Mouse (Mus musculus) adipocyte (in vitro differentiated cells): ENCODE measurements at regions not wholly inside any gene's neighbourhood (a gene's known extent, or its start where the extent isn't known, plus 50 kb on each side); places are given as distances from the start of the nearest gene placed in this dataset.
"Not testable (repeated sequence)": the region's sequence is repeated elsewhere in the genome, so short reads cannot be mapped to it uniquely, and the experiment has no call there.

Experiments
- DNase-seq: peaks from one replicate; pipeline ENCODE4 v3.0.0-alpha.2; 2016; ENCODE audit warnings: low spot score

GRCm38 (mm10) chr3:60804711-60805293, 197.8 kb upstream of the P2ry1 start:
- DNase-seq: no peak

DNA sequence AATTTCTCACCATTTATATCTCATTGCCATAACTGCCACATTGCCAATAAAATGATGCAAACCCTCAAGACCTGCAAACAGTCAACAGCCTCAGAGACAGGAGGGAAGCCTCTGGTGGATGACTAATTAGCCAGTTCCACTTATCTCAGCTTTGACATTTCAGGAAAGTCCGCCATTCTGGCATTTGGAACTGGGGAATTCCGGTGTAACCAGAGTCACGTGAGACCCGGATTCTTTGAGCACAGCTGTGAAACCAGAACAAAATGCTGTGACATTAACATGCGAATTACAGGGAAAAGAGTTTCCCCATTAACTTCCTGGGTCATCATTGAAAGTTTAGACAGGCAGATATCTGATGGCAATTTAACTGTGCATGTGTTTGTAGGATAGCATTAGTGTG, 190.7 kb upstream of the P2ry1 start:
- no peak for DNase-seq

- no peak for DNase-seq
These were observed 189.1 kb upstream of the P2ry1 start for GRCm38 (mm10) chr3:60813485-60813884.

DNA sequence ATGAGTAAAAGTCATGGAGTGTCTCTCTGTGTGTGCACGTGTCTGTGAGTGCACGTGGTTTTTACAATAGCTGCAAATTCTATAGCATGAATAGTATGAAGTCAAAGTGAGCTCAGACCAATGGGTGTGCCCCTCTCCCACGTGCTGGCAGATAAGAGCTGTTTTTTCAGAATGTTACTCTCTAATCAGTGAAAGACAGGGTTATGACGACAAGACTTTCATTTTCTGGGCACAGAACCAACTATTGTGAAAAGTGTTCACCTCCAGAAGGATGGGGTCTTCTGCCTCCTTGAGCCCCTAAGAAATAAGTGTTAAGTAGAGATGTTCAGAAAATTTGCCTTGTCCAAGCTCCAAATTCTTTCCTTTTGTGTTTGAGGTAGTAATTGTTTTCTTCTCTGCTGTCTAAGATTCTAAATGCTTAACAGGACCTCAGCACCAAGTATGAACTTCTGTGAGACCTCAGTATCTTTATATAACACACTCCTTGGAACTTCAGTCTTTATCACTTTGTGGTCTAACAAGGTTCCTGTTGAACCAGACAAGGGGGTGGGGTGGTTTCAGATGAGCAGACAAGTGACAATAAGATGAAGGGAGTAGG, 182.8 kb upstream of the P2ry1 start:
- no peak for DNase-seq

- no peak for DNase-seq
These were observed 181.1 kb upstream of the P2ry1 start for GRCm38 (mm10) chr3:60821463-60821862.

DNA sequence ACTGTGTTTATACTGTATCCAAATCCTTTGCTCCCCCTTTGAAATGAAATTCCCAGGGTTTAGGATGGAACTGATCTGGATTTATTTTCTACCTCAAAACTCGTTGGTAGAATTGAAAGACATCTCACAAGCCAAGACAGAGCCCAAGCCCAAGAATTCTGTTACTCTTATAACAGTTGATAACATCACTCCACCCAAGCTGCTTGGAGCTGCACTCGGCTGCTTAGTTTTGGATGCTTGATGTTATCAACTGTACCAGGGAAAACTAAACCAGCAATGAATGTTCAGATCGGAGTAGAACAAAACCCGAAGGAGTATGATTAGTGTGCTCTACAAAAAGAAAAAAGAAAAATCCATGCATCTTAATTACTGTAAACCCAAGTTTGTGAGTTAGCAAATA, 175.8 kb upstream of the P2ry1 start:
- no peak for DNase-seq

GRCm38 (mm10) chr3:60832385-60832784, 170.2 kb upstream of the P2ry1 start:
- no peak for DNase-seq

DNA sequence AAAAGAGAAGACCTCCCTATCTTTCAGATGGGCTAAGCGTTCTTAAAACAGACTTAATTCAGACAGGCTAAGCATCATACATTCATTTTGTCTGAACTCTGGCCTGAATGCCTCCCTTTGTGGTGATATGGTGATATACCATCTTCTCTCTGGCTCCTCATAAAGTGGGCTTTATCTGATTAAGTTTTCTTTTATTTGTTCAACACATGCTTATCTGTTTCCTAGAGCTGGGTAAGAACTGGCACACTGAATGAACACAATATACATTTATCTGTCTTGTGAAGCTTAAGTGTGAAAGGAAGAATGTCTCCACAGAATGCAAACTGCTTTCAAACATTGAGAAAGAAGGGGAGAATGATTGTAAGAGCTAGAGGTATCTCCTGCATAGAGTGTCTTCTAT, 160.7 kb upstream of the P2ry1 start:
- DNase-seq: no peak

DNA sequence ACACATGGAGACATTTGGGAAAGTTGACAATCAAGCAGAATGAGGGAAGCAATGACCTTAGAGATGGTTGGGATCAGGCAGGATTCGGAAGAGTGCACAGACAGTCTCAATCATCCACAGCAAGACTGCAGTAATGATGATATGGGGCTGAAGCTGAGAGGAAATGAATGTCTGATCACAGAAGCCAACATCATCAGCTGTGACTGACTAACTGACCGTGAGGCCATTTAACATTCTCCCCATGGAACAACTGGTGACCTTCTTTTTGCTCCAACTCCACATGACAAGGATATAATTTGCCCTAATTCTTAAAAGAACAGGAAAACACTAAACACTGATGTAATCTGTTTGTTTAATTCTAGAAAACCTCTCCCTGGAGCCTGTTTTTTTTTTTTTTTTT, 157.3 kb upstream of the P2ry1 start:
- DNase-seq: no peak

GRCm38 (mm10) chr3:60848437-60848836, 154.2 kb upstream of the P2ry1 start:
- DNase-seq: no peak

GRCm38 (mm10) chr3:60853773-60854172, 148.8 kb upstream of the P2ry1 start:
- no peak for DNase-seq

- no peak for DNase-seq
These were observed 146.9 kb upstream of the P2ry1 start for GRCm38 (mm10) chr3:60855734-60856133.

DNA sequence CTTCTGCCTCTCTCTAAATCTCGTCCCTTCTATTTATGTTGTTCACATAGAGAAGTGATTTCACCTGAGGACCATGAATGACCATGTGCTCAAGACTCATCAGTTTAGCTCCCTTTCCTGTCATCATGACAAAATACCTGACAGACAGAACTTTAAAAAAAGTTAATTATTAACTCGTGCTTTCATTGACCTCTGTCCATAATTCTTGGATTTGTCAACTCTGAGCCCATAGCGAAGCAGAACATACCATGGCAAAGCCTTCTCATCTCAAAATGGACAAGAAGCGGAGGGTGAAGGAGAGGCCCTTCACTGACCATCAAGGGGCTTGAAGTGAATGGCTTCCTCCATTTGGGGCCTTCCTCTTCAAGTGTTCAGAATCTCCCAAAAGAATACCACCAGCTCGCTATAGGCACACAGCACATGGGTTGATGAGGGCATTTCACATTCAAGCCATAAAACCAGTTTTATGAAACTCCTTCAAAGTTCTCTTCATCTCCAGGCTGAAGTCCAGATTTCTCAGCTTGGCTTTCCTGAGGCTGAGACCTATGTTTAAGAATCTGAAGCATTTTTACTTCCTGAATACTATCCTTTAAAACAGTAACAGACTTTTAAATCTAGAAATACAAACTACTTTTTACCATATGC, 144.0 kb upstream of the P2ry1 start:
- no peak for DNase-seq

- DNase-seq: no peak
These were observed 143.5 kb upstream of the P2ry1 start for GRCm38 (mm10) chr3:60859119-60859515.

DNA sequence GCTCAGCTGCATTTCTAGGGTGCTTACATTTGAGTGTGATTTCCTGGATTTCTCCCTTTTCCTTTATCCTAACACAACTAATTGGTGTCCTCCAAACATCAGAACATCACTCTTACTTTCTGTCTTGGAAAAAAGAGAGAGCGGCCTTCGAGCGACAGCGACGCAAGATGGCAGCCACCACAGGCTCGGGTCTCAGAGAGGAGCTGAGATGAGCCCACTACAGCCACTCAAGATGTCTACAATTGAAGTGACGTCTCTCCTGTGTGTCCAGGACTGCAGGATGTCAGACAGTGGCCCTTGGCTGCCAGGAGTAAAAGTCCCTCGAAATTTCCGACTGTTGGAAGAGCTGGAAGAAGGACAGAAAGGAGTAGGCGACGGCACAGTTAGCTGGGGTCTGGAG, 125.7 kb upstream of the P2ry1 start:
- DNase-seq: not testable (repeated sequence)

- no peak for DNase-seq
These were observed 123.7 kb upstream of the P2ry1 start for GRCm38 (mm10) chr3:60878880-60879279.

- no peak for DNase-seq
These were observed 118.6 kb upstream of the P2ry1 start for GRCm38 (mm10) chr3:60884027-60884426.

GRCm38 (mm10) chr3:60889191-60889861, 113.3 kb upstream of the P2ry1 start:
- no peak for DNase-seq

GRCm38 (mm10) chr3:60897628-60898269, 104.8 kb upstream of the P2ry1 start:
- no peak for DNase-seq

DNA sequence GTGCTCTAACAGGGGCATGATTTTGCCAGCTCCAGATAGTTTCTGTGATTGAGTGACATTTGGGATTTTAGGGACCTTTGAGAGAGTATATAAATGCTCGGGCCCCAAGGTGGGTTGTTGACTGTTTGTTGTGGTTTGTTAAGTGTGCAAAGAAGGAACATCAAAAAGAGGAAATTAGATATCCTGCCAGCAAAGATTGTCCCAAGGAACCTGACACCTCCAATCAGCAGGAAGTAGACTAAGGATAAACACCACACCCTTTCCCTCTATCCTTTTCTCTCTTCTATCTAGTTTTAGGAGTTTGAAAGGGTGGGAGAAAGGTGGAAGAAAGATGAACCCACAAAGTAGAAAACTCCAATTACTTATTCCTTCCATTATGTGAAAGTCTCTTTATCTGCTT, 103.9 kb upstream of the P2ry1 start:
- no peak for DNase-seq

DNA sequence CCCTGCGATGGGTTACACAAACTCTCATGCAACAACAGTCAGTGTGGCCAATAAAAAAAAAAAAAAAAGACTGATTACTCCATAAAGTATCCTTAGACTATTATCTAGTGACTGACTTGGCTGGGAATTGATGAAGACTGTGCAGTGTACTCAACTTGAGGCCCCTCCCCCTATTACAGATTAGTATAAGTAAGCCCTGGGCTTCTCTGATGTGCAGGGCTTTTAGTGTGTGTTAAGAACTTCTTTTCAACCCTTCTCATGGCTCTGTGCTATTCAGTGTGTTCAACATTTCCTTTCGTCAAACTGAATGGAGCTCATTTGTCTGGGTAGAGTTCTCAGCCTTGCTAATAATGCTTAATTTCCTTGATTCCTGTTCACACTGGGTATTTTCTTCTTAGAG, 101.0 kb upstream of the P2ry1 start:
- DNase-seq: no peak

GRCm38 (mm10) chr3:60916411-60916810, 86.2 kb upstream of the P2ry1 start:
- no peak for DNase-seq

DNA sequence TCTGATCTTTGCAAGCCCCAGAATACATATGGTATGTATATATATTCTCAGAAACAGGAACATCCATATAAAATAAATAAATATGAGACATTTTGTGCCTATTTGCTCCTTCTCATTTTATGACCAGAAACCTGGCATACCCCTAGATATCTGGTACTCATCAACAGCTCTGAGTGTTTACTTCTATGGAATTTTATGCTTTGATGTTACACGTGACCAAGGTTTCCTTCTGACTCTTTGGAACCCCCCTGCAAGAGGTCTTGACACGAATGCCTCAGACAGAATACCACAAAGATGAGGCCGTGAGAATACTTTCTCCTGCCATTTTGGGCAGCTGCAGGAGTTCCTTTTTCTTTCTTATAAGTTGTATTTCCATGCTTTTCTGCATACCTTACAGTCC, 85.3 kb upstream of the P2ry1 start:
- no peak for DNase-seq
